Mouse (Mus musculus) ES-Bruce4 (cell line): ENCODE measurements around the gene Mgll. TPM values are rescaled to one million over a fixed set of nuclear protein-coding genes. Genes with fewer than 3 reads are reported as not detected.

Source experiments
- H3K27ac ChIP-seq: 2 replicates; pipeline ENCODE4 v1.5.1; 2012; ENCODE audit warnings: low read length, inconsistent platforms; ENCODE audit not compliant: insufficient read depth
- H3K27me3 ChIP-seq: 2 replicates; pipeline ENCODE4 v1.6.1; 2012; ENCODE audit warnings: mild to moderate bottlenecking, low read length, inconsistent platforms; ENCODE audit not compliant: control insufficient read depth, poor library complexity, insufficient read depth, severe bottlenecking
- H3K36me3 ChIP-seq: 2 replicates; pipeline ENCODE4 v1.6.1; 2012; ENCODE audit warnings: inconsistent platforms, mild to moderate bottlenecking, low read length, moderate library complexity; ENCODE audit not compliant: control insufficient read depth, poor library complexity, insufficient read depth, severe bottlenecking
- H3K4me1 ChIP-seq: one replicate; pipeline ENCODE4 v1.8.1; 2011; ENCODE audit warnings: low read length; ENCODE audit not compliant: control insufficient read depth, insufficient read depth
- H3K4me3 ChIP-seq: 2 replicates; pipeline ENCODE4 v1.5.1; 2011; ENCODE audit warnings: low read depth, mild to moderate bottlenecking, low read length
- H3K9ac ChIP-seq: 2 replicates; pipeline ENCODE4 v1.6.1; 2012; ENCODE audit warnings: low read depth, mild to moderate bottlenecking, inconsistent platforms; ENCODE audit not compliant: poor library complexity, severe bottlenecking
- H3K9me3 ChIP-seq: replicated peaks from 2 replicates; pipeline ENCODE4 v1.6.1; 2012; ENCODE audit warnings: mild to moderate bottlenecking, low read length, inconsistent platforms; ENCODE audit not compliant: control insufficient read depth, poor library complexity, insufficient read depth, severe bottlenecking
- CTCF ChIP-seq: IDR thresholded peaks from one replicate; pipeline ENCODE4 v1.8.1; 2011; ENCODE audit warnings: low read depth, low read length
- EP300 ChIP-seq: IDR thresholded peaks from 2 replicates; pipeline ENCODE4 v1.6.1; 2011; ENCODE audit warnings: low read depth, low read length; ENCODE audit not compliant: insufficient read depth
- POLR2A ChIP-seq: IDR thresholded peaks from one replicate; pipeline ENCODE4 v1.8.1; 2011; ENCODE audit warnings: low read length; ENCODE audit not compliant: insufficient read depth
- polyA plus RNA-seq: library from polyadenylated mRNA; stranded (reverse); fragments of >200 nt; gene quantifications from 2 replicates; pipeline ENCODE4 v1.2.4, GENCODE M21; 2011; ENCODE audit warnings: low read depth; ENCODE audit not compliant: missing spikeins, insufficient read depth, insufficient read length

The Mgll gene
- polyA plus RNA-seq, 1 experiment, result 3.4 TPM

DNA sequence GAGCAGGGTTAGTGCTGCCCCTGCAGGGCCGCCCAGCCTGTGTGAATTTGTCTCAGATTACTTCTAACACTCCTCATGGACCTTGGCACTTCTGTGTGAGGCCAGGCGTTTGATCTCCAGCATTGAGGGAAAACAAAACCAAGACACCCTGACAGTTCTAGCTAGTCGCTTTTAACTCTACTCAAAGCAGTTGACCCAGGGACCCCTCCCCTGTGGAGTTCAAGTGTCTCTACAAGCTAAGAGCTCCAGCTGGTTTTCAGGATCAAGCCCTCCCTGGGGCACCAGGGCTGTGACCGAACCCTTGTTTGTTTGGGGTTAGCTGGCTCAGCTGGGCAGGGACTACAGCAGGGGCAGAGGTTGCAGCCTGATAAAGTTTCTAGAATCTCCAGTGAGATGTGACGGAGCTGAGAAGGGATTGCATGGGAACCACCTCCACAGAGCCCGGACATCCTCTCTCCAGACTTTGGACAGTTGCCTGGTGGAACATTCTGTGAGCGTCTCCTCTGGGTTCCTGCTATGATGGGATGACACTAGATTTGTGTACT, 68.0 kb downstream of the Mgll start:
- H3K27me3 ChIP-seq, result no peaks in the 10 kb centered on the region
- H3K36me3 ChIP-seq, result no peaks in the 10 kb centered on the region
- H3K27ac ChIP-seq, result no peak overlapping the region
- TF ChIP-seq EP300 (no peak), POLR2A (no peak), CTCF (no peak)
- no peaks in the 10 kb centered on the region for H3K4me1 ChIP-seq
- no peak overlapping the region for H3K4me3 ChIP-seq
- no peak overlapping the region for H3K9ac ChIP-seq
- H3K9me3 ChIP-seq, result no peaks in the 10 kb centered on the region

DNA sequence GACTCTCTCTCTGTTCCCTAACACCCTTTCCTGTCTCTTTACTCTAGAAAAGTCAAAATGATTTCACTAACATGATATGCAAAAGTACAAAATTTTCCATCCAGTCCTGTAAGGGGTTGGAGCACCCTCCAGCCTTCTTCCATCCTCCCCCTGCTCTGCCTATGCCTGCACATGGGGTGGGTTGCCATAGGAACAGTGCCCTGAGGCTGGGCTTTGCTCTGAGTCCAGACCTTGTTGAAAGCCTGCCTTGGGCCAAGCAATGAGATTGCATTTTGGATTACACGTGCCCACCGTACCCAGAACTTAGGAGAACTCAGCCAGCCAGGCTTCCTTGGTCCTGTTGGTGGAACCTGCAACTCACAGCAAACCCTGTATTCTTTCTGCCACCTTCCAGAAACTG, 69.0 kb downstream of the Mgll start:
- Histone ChIP-seq H3K4me3 (no peak overlapping the region), H3K4me1 (no peaks in the 10 kb centered on the region), H3K9ac (no peak overlapping the region), H3K27ac (no peak overlapping the region), H3K36me3 (no peaks in the 10 kb centered on the region), H3K9me3 (no peaks in the 10 kb centered on the region), H3K27me3 (no peaks in the 10 kb centered on the region)
- TF ChIP-seq POLR2A (no peak), EP300 (no peak), CTCF (no peak)

DNA sequence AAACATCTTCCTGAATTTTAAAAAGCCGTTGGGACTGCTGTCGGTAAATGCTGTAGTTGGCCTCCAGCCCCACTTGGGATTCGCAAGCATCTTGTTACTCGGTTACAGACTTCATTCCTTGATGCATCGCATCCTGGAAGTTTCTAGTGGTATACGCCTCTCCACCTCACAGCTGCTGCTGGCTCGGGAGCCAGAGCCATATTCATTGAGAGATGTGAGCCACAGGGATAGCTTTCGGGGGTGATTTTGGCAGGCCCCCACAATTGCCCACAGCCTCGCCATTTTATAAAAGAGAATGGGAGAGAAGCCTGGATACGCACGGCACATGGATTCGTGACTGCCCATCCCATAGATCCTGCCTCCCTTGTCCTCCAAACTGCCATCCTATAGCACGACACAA, 69.7 kb downstream of the Mgll start:
- no peak for TF ChIP-seq EP300
- no peak for TF ChIP-seq CTCF
- no peak for TF ChIP-seq POLR2A
- no peaks in the 10 kb centered on the region for H3K27me3 ChIP-seq
- no peak overlapping the region for H3K27ac ChIP-seq
- H3K4me3 ChIP-seq, result no peak overlapping the region
- no peaks in the 10 kb centered on the region for H3K36me3 ChIP-seq
- H3K4me1 ChIP-seq, result no peaks in the 10 kb centered on the region
- H3K9me3 ChIP-seq, result no peaks in the 10 kb centered on the region
- H3K9ac ChIP-seq, result no peak overlapping the region

DNA sequence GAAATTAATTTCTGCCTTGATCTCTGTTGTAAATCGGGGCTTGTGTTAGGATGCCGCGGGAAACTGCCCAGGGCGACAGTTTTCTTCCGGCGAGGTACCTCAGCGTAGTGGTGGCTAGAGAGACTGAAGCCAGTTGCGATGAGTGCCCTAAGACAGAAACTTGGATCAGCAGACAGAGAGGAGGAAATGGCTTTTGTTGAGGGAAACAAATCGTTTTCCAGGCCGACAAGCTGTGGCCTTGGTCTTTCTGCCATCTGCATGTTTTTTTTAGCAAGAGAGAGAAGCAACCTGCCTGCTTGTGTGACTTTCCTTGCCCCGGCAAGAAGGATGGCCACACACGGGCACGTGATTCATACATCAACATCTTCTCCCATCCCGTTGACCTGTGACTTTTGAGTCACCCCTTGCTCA, 70.4 kb downstream of the Mgll start:
- H3K4me1 ChIP-seq, result no peaks in the 10 kb centered on the region
- no peaks in the 10 kb centered on the region for H3K36me3 ChIP-seq
- TF ChIP-seq POLR2A, result no peak
- no peaks in the 10 kb centered on the region for H3K27me3 ChIP-seq
- H3K9me3 ChIP-seq, result no peaks in the 10 kb centered on the region
- no peak overlapping the region for H3K4me3 ChIP-seq
- no peak overlapping the region for H3K9ac ChIP-seq
- H3K27ac ChIP-seq, result no peak overlapping the region

DNA sequence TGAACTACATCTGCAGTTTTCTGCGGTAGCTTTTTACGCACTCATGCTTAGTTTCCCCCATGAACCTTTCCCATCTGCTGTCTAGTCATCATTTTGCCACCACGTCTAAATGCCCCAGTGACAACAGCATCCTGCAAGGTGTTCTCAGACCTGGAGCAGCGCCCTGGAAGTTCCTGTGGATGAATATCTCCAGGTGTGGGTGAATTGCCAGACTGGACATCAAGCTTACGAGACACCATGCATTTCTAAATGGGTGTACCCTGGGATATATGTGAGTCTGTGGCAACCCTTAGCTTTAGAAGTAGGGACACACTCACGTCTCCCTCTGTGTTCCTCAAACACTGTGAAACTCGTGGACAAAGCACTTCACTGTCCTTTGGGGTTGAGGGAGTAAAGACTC, 76.0 kb downstream of the Mgll start:
- H3K4me3 ChIP-seq, result no peak overlapping the region
- no peaks in the 10 kb centered on the region for H3K36me3 ChIP-seq
- no peaks in the 10 kb centered on the region for H3K4me1 ChIP-seq
- no peaks in the 10 kb centered on the region for H3K9me3 ChIP-seq
- H3K9ac ChIP-seq, result no peak overlapping the region
- H3K27ac ChIP-seq, result no peak overlapping the region
- TF ChIP-seq CTCF, result no peak
- TF ChIP-seq EP300, result no peak
- TF ChIP-seq POLR2A, result no peak
- no peaks in the 10 kb centered on the region for H3K27me3 ChIP-seq

DNA sequence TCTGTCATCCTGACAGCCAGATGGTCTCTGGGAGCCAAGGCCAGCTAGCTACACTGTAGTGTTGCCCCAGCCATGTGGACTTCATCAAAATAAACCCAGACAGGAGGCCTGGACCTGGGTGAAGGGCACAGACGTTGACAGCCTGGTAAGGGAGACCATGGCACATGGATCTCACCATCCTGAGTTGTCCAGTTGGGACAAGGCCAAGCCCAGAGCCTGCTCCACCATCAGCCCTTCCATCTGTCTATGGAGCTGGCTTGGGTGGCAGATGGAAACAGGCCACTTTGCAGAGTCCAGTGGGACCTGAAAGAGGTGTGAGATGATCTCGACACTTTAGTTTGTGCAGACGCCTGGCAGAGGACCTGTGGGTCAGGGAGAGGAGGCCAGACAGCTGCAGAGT, 76.5 kb downstream of the Mgll start:
- H3K36me3 ChIP-seq, result no peaks in the 10 kb centered on the region
- TF ChIP-seq POLR2A (no peak), EP300 (no peak), CTCF (no peak)
- H3K4me1 ChIP-seq, result no peaks in the 10 kb centered on the region
- no peak overlapping the region for H3K4me3 ChIP-seq
- H3K9me3 ChIP-seq, result no peaks in the 10 kb centered on the region
- H3K27me3 ChIP-seq, result no peaks in the 10 kb centered on the region
- no peak overlapping the region for H3K27ac ChIP-seq
- H3K9ac ChIP-seq, result no peak overlapping the region

DNA sequence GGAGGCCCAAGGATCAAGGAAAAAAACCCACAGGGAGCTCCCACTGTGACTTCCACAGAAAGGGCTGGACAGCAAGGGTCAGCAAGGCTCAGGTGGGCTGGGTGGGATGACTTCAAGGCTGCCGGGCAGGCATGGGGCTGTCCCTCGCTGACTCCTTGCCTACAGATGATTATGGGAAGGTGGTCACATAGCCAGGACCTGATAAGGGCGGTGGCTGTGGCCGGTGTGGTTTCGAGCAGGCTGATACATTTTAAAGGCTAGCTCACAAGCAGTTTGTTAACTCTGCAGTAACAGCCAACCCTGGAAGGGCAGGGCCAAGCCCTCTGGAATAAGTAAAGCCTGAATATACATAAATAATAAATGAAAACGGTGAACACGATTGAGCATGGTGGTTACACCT, 78.8 kb downstream of the Mgll start:
- no peaks in the 10 kb centered on the region for H3K27me3 ChIP-seq
- no peak overlapping the region for H3K9ac ChIP-seq
- H3K27ac ChIP-seq, result no peak overlapping the region
- H3K4me3 ChIP-seq, result no peak overlapping the region
- H3K36me3 ChIP-seq, result no peaks in the 10 kb centered on the region
- no peaks in the 10 kb centered on the region for H3K4me1 ChIP-seq
- TF ChIP-seq CTCF (no peak), POLR2A (no peak), EP300 (no peak)
- no peaks in the 10 kb centered on the region for H3K9me3 ChIP-seq
